Mouse (Mus musculus) C3H10T1/2 (cell line): Measurements from ENCODE around the gene Mrgprx2. TPM values are rescaled to one million over a fixed set of nuclear protein-coding genes. Genes with fewer than 3 reads are reported as not detected.

ENCODE experiments used
- polyA plus RNA-seq, 2 experiments: library from polyadenylated mRNA; unstranded; fragments of >200 nt; fragmentation: generic; extraction: Trizol; gene quantifications; one replicate each; pipeline ENCODE4 v1.2.1; 2012; ENCODE audit warnings: missing spikeins in 2 of 2

Gene Mrgprx2
- polyA plus RNA-seq: not detected

DNA sequence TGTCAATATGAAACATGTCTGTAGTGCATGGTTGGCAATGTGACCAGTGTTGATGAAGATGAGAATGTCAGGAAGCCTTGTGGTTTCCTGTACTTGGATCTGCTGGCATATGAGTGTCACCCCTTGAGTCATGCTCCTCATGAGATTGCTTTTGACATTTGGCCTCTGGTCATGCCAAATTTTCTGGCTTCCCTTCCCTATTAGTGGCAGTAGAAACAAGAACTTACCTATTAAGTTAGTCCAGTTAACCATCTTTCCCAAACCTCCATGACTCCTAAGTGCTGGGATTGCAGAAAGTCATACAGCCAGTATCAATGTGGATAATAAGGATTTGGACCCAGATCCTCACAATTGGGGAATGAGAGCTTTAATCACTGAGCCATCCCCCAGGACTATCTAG lies at the start of gene Mrgprx2:
TSS of gene Mrgprx2 (minus strand) at position 101 of the 400 bp plus-strand sequence.

DNA sequence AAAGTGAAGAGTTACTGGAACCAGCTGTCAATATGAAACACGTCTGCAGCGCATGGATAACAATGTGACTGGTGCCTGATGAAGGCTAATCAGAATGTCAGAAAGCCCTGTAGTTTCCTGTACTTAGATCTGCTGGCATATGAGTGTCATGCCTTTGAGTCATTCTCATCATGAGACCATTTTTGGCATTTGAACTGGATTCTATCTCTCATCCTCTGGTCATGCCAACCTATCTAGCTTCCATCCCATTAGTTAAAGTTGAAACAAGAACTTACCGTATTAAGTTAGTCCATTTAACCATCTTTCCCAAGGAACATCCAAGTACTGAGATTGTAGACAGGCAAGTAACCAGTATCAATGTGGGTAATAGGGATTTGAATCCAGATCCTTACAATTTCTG lies 42.9 kb downstream of the Mrgprx2 start, which contains the start of gene Mrgprb1:
TSS of gene Mrgprb1 (minus strand) at position 101 of the 400 bp plus-strand sequence.

Other genes with a start within 250 kb of the Mrgprx2 start
- gene Mrgprb8, start 110.8 kb downstream of the Mrgprx2 start, polyA plus RNA-seq: not detected
- gene Mrgprb1, start 43.0 kb downstream of the Mrgprx2 start, polyA plus RNA-seq: not detected
- not detected for gene Mrgprb2, start 58.8 kb upstream of the Mrgprx2 start, polyA plus RNA-seq
- not detected for gene Mrgprb3, start 144.5 kb upstream of the Mrgprx2 start, polyA plus RNA-seq